18 mouse cellular contexts compared by ENCODE assay signal in genomic region chr13:71162952-71163351, GRCm38 (mm10).
"Had no signal": no experiment of that assay in that cellular context is flagged by ENCODE, and none has a peak within 500 bp of the region (broad histone marks: within the 10 kb centered on the region; RNA-seq: fewer than 3 reads in every experiment).

No protein-coding gene starts in this region.

- H3K27ac ChIP-seq: midbrain, embryonic 13.5 days; neural tube, embryonic 13.5 days; neural tube, embryonic 15.5 days had no signal

- H3K4me3 ChIP-seq: midbrain, embryonic 13.5 days; myocyte; neural tube, embryonic 13.5 days; neural tube, embryonic 15.5 days had no signal

- H3K36me3 ChIP-seq: midbrain, embryonic 13.5 days; neural tube, embryonic 13.5 days; neural tube, embryonic 15.5 days had no signal

- DNase-seq: lung, adult 18-20 months; lung, embryonic 14.5 days; lung, postnatal 10 days; lung, postnatal 4 days; retina, postnatal 1 day; right cerebral cortex, adult 18-20 months; right cerebral cortex, postnatal 25 days; right cerebral cortex, postnatal 4 days; spleen, adult 18-20 months; thymus, adult 18-20 months; thymus, postnatal 14 days; thymus, postnatal 36 days had no signal

- H3K9ac ChIP-seq: lung, embryonic 14.5 days; midbrain, embryonic 13.5 days; neural tube, embryonic 13.5 days; neural tube, embryonic 15.5 days had no signal

- H3K9me3 ChIP-seq: midbrain, embryonic 13.5 days; neural tube, embryonic 13.5 days; neural tube, embryonic 15.5 days had no signal

- ATAC-seq: midbrain, embryonic 13.5 days; midbrain, embryonic 16.5 days had no signal

- H3K4me2 ChIP-seq: lung, embryonic 14.5 days; midbrain, embryonic 11.5 days; midbrain, embryonic 13.5 days; neural tube, embryonic 13.5 days; neural tube, embryonic 15.5 days had no signal
